Mouse (Mus musculus) midbrain, embryonic 10.5 days (tissue): ENCODE results near the gene Celf2. TPM values are rescaled to one million over a fixed set of nuclear protein-coding genes. Genes with fewer than 3 reads are reported as not detected.
"Not testable (repeated sequence)": the region's sequence is repeated elsewhere in the genome, so short reads cannot be mapped to it uniquely, and the experiment has no call there.

Experiments used
- DNase-seq: peaks from one replicate; pipeline ENCODE4 v3.0.0-alpha.2; 2017; ENCODE audit warnings: low spot score
- H3K27ac ChIP-seq: fragments of 300-500 bp; sonication (generic); replicated peaks from 2 replicates; pipeline ENCODE4 v1.5.1; 2016; ENCODE audit warnings: mild to moderate bottlenecking
- H3K27me3 ChIP-seq: fragments of 300-500 bp; sonication (generic); 2 replicates; pipeline ENCODE4 v1.6.1; 2016; ENCODE audit warnings: low read depth, mild to moderate bottlenecking; ENCODE audit not compliant: poor library complexity, severe bottlenecking
- H3K36me3 ChIP-seq: fragments of 300-500 bp; sonication (generic); 2 replicates; pipeline ENCODE4 v1.6.1; 2016; ENCODE audit warnings: mild to moderate bottlenecking, moderate library complexity
- H3K4me1 ChIP-seq: fragments of 300-500 bp; sonication (generic); 2 replicates; pipeline ENCODE4 v1.6.1; 2016
- H3K4me3 ChIP-seq: fragments of 300-500 bp; sonication (generic); 2 replicates; pipeline ENCODE4 v1.5.1; 2016; ENCODE audit warnings: mild to moderate bottlenecking, moderate library complexity
- H3K9me3 ChIP-seq: fragments of 300-500 bp; sonication (generic); replicated peaks from 2 replicates; pipeline ENCODE4 v1.6.1; 2016; ENCODE audit warnings: mild to moderate bottlenecking
- WGBS: fragments of 180-500 bp; shearing (Covaris S2); methylation state at CpG from one replicate; pipeline ENCODE4 v1.1.7; 2016; 5-methylcytosine and 5-hydroxymethylcytosine counted together
- polyA plus RNA-seq: library from polyadenylated mRNA; unstranded; fragments of >200 nt; fragmentation: Nextera tagmentation; extraction: Ambion mirVana; gene quantifications from 2 replicates; pipeline ENCODE4 v1.2.1, GENCODE M21; 2016

Celf2 gene
- polyA plus RNA-seq, 1 experiment from 2014 or later = 63.6 TPM

- H3K27ac ChIP-seq, H3K4me1 ChIP-seq, H3K9me3 ChIP-seq, DNase-seq, H3K36me3 ChIP-seq, H3K4me3 ChIP-seq, H3K27me3 ChIP-seq: not testable (repeated sequence)
- WGBS = 89% methylated on average over 3 of the region's 3 CpGs
These were observed 934.0 kb downstream of the Celf2 start for GRCm38 (mm10) chr2:6575316-6575715.

- no peaks in the 10 kb centered on the region for H3K27me3 ChIP-seq
- H3K36me3 ChIP-seq = peaks cover 5% of the 10 kb centered on the region; the same call in 1 of the 2 replicates
- 77% methylated on average over 2 of the region's 2 CpGs for WGBS
- H3K9me3 ChIP-seq = no peaks in the 10 kb centered on the region
- H3K4me3 ChIP-seq = no peak overlapping the region
- no peak overlapping the region for H3K27ac ChIP-seq
- DNase-seq = no peak
- H3K4me1 ChIP-seq = peaks cover 5% of the 10 kb centered on the region; the same call in 1 of the 2 replicates
These were observed 935.7 kb downstream of the Celf2 start for GRCm38 (mm10) chr2:6573640-6574039.

GRCm38 (mm10) chr2:6572976-6573375, 936.4 kb downstream of the Celf2 start:
- no peak for DNase-seq
- Histone ChIP-seq H3K4me3 (no peak overlapping the region), H3K4me1 (peaks cover 5% of the 10 kb centered on the region; the same call in 1 of the 2 replicates), H3K27me3 (no peaks in the 10 kb centered on the region), H3K36me3 (peaks cover 5% of the 10 kb centered on the region; the same call in 1 of the 2 replicates), H3K27ac (no peak overlapping the region), H3K9me3 (no peaks in the 10 kb centered on the region)
- WGBS = 89% methylated on average over 5 of the region's 5 CpGs

- Histone ChIP-seq H3K27ac (no peak overlapping the region), H3K27me3 (no peaks in the 10 kb centered on the region), H3K4me1 (peaks cover 5% of the 10 kb centered on the region; the same call in 1 of the 2 replicates), H3K4me3 (no peak overlapping the region), H3K9me3 (no peaks in the 10 kb centered on the region), H3K36me3 (no peaks in the 10 kb centered on the region)
- DNase-seq = no peak
- WGBS = 93% methylated on average over 1 of the region's 1 CpGs
These were observed 940.3 kb downstream of the Celf2 start for GRCm38 (mm10) chr2:6569040-6569542.

- no peak overlapping the region for H3K4me3 ChIP-seq
These were observed 944.2 kb downstream of the Celf2 start for GRCm38 (mm10) chr2:6565175-6565574.

GRCm38 (mm10) chr2:6561337-6561736, 948.0 kb downstream of the Celf2 start:
- Histone ChIP-seq H3K4me3 (no peak overlapping the region), H3K27ac (no peak overlapping the region), H3K9me3 (no peaks in the 10 kb centered on the region), H3K4me1 (no peaks in the 10 kb centered on the region), H3K36me3 (peaks cover 19% of the 10 kb centered on the region), H3K27me3 (no peaks in the 10 kb centered on the region)
- no peak for DNase-seq
- 96% methylated on average over 3 of the region's 3 CpGs for WGBS

More at GRCm38 (mm10) chr2:6565175-6565574, 944.2 kb downstream of the Celf2 start:
- H3K27me3 ChIP-seq = no peaks in the 10 kb centered on the region
- H3K36me3 ChIP-seq = peaks cover 8% of the 10 kb centered on the region
- no peak overlapping the region for H3K27ac ChIP-seq
- no peaks in the 10 kb centered on the region for H3K4me1 ChIP-seq
- H3K9me3 ChIP-seq = no peaks in the 10 kb centered on the region
- WGBS = 94% methylated on average over 3 of the region's 3 CpGs
- no peak for DNase-seq

GRCm38 (mm10) chr2:6560802-6561201, 948.6 kb downstream of the Celf2 start:
- Histone ChIP-seq H3K27me3 (no peaks in the 10 kb centered on the region), H3K4me1 (no peaks in the 10 kb centered on the region), H3K27ac (no peak overlapping the region), H3K9me3 (no peaks in the 10 kb centered on the region), H3K4me3 (no peak overlapping the region), H3K36me3 (peaks cover 19% of the 10 kb centered on the region)
- DNase-seq = no peak
- 91% methylated on average over 3 of the region's 3 CpGs for WGBS

GRCm38 (mm10) chr2:6559581-6559980, 949.8 kb downstream of the Celf2 start:
- Histone ChIP-seq H3K4me1 (no peaks in the 10 kb centered on the region), H3K9me3 (no peaks in the 10 kb centered on the region), H3K36me3 (peaks cover 27% of the 10 kb centered on the region), H3K27ac (no peak overlapping the region), H3K27me3 (no peaks in the 10 kb centered on the region), H3K4me3 (no peak overlapping the region)
- 92% methylated on average over 2 of the region's 2 CpGs for WGBS
- no peak for DNase-seq

- Histone ChIP-seq H3K4me1 (no peaks in the 10 kb centered on the region), H3K36me3 (peaks cover 35% of the 10 kb centered on the region), H3K9me3 (no peaks in the 10 kb centered on the region), H3K27ac (no peak overlapping the region), H3K4me3 (no peak overlapping the region), H3K27me3 (no peaks in the 10 kb centered on the region)
- no peak for DNase-seq
- WGBS = 85% methylated on average over 14 of the region's 14 CpGs
These were observed 950.8 kb downstream of the Celf2 start for GRCm38 (mm10) chr2:6558303-6559254.

- 91% methylated on average over 3 of the region's 3 CpGs for WGBS
- H3K27me3 ChIP-seq = no peaks in the 10 kb centered on the region
- no peak for DNase-seq
- H3K4me1 ChIP-seq = no peaks in the 10 kb centered on the region; the same call in 1 of the 2 replicates
- no peak overlapping the region for H3K27ac ChIP-seq
- H3K4me3 ChIP-seq = no peak overlapping the region
- no peaks in the 10 kb centered on the region for H3K9me3 ChIP-seq
- peaks cover 40% of the 10 kb centered on the region for H3K36me3 ChIP-seq
These were observed 951.6 kb downstream of the Celf2 start for GRCm38 (mm10) chr2:6557749-6558148.

- Histone ChIP-seq H3K4me3 (no peak overlapping the region), H3K36me3 (peaks cover 47% of the 10 kb centered on the region), H3K27me3 (no peaks in the 10 kb centered on the region), H3K4me1 (peaks cover 3% of the 10 kb centered on the region; the same call in 1 of the 2 replicates), H3K27ac (no peak overlapping the region), H3K9me3 (no peaks in the 10 kb centered on the region)
- 98% methylated on average over 2 of the region's 2 CpGs for WGBS
- DNase-seq = no peak
These were observed 952.5 kb downstream of the Celf2 start for GRCm38 (mm10) chr2:6556913-6557312.

GRCm38 (mm10) chr2:6553656-6554055, 955.7 kb downstream of the Celf2 start:
- Histone ChIP-seq H3K4me1 (peaks cover 11% of the 10 kb centered on the region; the same call in 1 of the 2 replicates), H3K27ac (no peak overlapping the region), H3K9me3 (no peaks in the 10 kb centered on the region), H3K4me3 (no peak overlapping the region), H3K36me3 (peaks cover 47% of the 10 kb centered on the region), H3K27me3 (no peaks in the 10 kb centered on the region)
- WGBS = 94% methylated on average over 7 of the region's 7 CpGs
- DNase-seq = no peak

GRCm38 (mm10) chr2:6549251-6549650, 960.1 kb downstream of the Celf2 start:
- Histone ChIP-seq H3K4me3 (no peak overlapping the region), H3K27me3 (no peaks in the 10 kb centered on the region), H3K4me1 (peaks cover 46% of the 10 kb centered on the region), H3K36me3 (peaks cover 33% of the 10 kb centered on the region), H3K27ac (peak overlapping the region; percentile 43; the same call in 1 of the 2 replicates), H3K9me3 (no peaks in the 10 kb centered on the region)
- no peak for DNase-seq
- 92% methylated on average over 7 of the region's 7 CpGs for WGBS
